Mouse (Mus musculus) spleen, adult 18-20 months (tissue): ENCODE results near the gene Serp2.

ENCODE experiments used
- DNase-seq, 2 experiments: peaks; one replicate each; pipeline ENCODE4 v3.0.0; 2022; ENCODE audit warnings: mixed read lengths in 2 of 2

The Serp2 gene

DNA sequence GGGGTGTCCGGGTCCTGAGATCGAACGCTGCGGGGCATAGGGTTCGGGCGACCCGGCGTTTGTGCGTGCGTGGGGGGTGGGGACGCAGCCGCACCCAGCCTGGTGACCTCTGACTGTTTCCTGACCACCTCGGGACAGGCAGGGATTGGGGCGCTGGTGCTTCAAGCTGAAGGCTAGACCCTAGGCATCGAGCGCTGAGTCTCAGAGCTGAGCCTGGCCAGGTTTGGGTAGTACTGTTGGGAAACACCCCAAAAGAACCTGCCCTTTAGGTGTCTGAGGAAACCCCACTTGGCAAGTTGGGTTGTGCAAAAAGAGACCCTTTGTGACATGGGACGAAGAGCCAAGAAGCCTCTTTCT is at the start of gene Serp2:
Gene Serp2 (minus strand): TSS at position 38 of the 357 bp plus-strand sequence.
- no peak for DNase-seq

DNA sequence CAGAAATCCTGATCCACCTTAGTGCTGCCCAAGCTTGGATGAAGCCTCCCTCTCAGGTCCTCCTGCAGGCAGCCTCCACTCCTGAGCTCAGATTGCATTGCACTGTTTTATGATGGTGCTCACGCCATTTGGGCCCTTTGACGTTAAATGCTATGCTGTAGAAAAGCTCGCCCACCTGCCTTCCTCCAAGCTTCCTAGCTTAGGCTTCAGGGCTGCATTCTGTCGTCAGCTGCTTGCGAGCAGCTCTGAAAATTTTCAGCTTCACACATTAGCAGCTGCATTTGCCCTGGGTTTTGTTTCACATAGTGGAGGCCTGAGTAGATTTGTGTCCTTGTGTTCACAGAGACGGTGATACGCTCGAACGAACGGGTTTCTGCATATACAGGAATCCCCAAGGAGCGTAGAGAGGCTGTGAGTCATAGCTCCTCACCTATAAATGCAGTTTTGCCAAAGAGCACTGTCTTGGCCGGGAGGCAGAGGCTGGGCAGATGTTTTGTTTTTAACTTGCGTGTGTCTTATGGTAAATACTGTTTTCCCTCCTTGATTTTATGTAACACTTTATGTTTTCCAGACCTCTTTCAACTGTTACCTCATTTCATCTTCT is 49.3 kb upstream of the Serp2 start:
- no peak for DNase-seq

DNA sequence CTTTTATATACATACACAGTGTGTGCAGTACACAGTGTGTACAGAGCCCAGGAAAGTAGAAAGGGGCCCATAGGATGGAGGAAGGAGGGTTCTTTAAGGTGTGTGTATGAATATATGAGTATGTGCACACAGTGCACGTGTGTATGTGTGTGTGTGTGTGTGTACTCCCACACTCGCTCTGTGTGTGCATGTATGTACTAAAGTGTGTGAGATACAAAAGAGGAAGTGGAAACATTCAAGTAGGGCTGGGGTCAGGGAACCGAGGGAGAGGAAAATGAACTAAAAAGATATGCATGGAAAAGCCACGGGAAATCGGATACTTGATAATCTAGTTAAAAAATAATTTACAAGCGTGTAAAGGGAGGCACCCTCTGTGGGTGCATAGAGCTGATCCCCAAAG is 47.3 kb upstream of the Serp2 start:
- no peak for DNase-seq

DNA sequence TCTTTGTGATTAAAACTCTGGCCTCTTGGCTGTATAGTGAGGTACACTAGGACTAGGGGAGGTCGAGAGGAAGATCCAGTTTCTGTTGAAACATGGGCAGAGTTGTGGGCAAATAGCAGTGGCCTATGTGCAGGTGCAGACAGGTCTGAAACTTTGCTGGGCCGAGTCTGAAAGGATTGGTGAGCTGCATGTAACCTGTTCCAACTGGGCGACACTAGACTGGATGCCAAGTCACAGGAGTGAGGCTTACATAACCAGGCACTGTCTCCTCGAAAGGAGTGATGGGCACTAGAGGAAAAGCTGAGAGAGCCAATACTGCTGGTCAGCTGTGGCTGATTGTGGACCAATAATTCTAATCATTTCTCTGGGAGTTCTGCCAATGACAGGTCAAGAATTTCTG is 45.0 kb upstream of the Serp2 start:
- no peak for DNase-seq

DNA sequence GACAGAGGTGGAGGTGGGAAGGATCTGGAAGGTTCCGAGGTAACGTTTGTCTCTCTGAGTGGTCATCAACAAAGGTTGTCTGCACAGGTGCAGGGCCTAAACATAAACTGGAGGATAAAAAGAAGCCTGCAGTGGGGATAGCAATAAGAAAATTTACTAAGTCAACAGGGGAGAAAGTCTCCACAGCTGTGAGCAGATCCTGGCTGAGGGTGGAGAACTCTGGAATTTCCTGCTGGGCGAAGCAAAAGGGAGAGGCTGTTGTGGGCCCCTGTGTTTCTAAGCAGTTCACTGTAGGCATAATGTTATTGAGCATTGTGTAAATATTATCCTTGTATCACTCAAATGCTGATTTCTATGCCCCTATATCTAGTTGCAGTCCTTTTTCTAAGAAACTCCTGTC is 43.7 kb upstream of the Serp2 start:
- DNase-seq, result no peak

DNA sequence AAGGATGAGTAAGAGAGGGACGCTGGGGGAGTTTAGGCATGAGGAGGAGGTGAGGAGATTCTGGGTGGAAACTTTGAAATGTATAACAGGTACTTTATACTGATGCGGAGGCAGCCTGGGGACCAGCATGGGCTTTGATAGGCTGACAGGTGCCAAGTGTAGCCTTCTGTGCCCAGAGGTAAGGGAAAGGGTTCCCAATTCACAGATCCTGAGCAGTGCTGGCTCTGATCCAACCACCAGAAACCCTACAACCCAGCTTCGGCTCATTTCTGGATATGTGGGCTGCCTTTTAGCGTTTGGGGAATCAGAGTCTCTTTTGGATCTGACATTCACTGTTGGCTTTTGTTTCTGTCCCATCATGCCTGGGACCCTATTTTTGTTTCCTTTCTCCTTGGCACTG is 43.0 kb upstream of the Serp2 start:
- no peak for DNase-seq

DNA sequence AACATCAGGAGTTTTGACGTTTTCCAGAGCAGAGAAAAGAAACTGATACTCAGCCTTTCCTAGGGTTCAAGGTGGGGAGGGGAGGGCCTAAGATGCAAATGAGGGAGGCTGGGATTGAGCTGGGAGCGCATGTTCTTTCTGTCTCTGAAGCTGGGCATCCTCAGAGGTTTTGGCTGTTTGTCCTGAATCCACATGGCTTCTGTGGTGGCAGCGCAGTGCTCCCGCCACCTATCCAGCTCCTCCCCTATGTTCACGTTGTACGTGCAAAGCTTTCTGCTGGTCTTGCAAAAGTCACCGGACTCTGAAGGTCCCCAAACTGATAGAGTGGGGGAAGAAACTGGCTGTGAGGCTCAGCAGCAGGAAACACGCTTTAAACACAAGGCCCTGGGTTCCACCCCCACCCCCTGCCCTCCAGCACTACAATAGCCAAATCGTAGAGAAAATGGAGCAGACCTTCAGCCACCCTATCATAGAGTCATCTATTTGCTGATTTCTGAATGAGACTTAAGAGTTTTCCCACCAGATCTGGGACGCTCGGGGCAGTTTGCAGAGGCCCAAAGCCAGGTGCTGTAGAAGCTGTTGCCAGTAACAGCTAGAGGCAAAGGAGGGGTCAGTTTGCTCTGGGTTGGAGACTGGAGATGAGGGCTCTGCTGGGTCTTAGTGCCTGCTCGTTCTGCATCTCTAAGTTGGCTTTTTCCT is 42.0 kb upstream of the Serp2 start:
- no peak for DNase-seq

DNA sequence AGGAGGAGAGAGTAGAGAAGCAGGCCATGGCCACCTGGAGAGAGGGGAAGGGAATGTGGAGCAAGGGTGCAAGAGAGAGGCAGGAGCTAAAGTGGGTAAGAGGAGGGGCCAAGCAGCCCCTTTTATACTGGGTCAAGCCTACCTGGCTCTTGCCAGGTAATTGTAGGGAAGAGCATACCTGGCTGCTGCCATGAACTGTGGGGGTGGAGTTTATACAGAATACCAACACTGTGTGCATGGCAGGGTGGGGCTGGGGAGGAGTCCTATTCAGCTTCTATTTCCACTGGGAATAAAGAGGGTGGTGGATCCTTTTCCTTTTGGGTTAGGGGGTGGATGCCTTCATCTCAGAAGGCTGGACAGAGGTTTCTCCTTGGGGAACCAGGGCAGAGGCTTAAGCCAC is 41.1 kb upstream of the Serp2 start:
- DNase-seq, result no peak

DNA sequence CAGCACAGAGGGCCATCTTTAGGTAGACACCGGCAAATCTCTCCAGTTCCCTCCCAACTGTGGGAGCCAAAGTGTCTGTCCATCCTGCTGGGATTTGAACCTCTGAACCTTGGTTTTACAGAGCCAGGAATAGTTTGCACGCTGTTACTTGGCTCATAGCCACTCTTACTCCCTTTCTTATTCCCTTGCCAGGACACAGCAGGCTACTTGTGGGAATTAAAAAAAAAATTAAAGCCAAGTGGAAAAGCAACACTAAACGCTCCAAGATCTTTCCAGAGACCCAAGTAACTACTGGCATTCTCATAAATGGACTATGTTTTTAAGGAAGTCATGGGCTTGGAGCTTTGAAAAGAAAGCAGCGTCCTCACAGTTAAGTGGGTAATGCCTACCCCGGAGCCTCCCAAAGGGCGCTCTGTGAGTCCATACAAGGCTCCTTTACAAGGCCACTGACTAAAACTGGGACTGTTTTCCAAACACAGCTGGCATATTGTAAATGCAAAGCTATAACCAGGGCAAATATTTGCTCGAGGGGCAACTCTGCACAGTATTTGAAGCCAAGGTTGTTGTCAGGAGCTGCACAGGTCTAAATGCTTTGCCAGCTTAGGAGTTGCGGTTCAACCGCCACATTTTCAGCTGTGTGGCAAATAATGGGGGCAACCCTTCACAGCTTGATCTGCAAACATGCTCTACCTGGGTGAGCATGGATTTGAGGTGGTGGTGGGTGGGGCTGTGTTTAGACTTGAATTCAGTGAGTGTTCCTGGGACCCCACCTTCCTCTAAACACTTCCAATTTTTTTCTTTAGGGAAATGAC is 38.6 kb upstream of the Serp2 start:
- DNase-seq, result no peak

DNA sequence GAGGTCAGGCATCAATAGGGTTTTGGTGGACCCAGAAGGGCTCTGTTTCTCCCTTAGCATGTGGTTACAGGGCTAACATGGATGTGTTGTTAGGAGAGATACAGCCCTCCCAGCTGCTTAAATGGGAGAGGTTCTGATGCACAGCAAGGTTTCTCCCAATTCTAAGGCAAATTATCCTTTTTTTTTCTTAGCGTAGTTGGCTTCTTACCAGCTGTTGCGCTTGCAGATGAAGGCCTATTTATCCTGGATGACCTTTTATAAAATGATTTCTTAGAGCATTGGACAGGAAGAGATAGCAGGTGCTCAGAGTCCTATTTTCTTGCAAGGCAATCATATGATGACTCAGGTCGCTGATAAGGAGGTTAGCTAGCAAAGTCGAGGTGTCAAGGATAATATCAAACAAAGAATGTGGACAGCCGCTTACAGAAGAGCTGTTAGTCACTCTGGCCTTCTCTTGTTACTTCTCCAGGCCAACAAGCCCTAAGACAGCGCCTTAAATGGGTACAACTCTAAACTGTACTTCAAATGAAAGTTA is 37.7 kb upstream of the Serp2 start:
- no peak for DNase-seq

DNA sequence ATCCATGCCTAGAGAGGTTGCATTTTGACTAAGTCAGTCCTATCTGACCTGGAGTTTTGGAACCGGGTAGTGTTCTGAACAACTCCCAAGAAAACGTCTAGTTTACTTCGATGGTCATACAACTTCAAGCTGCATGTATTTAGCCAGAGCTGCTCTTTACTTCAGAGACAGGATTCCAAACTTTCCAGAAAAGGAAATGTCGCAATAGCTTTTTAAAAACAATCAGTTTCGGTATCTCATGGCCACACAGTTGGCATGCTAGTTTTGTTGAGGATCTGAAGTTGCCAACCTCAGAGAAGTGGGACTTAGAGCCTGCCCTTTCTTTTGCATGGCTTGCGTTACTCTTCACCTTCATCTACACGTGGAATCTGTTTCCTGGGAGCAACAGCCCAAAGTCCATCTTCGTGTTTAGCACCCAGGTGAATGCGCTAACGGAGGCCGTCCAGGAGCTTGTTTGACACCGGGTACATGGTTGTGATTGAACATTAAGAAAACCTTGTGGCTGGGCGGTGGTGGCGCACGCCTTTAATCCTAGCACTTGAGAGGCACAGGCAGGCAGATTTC is 37.0 kb upstream of the Serp2 start:
- DNase-seq, result no peak

DNA sequence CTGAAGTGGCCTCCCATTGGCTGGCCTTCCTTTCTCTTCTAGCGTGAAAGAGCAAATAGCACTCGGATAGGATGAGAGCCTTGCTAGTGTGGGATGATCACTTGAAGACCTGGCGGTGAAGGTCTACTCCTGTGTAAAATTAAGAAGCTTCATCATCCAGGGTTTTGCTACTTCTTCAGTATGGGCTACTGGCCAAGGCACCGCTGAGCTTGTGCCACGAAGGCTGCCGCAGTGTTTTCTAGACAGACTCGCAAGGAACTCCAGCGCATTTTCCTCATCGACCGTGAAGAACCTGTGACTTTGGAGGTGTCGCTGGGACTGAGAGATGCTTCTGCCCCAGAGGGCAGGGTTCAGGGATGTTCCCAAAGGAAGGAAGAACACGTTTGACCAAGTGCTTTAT is 36.0 kb upstream of the Serp2 start:
- DNase-seq, result no peak

DNA sequence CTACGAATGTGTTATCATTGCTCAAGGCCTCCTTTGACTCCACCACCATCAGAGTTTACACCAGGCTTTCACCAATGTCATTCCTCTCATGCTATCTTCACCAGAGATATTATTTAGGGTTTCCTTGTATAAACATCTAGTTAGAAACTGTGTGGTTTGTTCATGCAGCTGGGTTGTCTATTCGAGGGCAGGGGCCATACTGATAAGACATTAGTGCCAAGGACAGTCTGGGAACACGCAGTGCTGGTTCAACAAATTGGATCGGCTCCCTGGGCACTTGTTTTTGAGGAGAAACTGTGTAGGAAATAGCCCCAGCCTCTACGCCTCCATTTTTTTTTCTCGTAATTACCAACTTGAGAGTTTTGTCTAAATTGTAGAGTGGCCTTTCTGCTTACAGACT is 35.4 kb upstream of the Serp2 start:
- no peak for DNase-seq

DNA sequence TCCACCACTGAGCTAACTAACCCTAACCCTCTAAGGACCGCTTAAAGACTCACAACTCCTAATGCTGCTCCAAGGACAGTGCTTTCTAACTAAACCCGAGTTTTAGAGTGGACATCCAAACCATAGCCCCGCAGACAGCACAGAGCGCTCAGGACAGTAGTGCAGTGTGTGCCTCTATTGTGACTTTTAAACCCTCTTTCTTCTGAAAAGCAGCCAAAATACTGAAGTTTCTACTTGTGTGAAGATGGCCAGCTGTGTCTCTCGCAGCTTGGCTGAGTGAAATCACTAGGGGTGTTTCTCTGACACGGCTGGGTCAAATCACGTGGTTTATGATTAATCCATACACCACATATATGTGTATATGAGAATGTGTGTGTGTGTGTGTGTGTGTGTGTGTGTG is 33.4 kb upstream of the Serp2 start:
- no peak for DNase-seq

DNA sequence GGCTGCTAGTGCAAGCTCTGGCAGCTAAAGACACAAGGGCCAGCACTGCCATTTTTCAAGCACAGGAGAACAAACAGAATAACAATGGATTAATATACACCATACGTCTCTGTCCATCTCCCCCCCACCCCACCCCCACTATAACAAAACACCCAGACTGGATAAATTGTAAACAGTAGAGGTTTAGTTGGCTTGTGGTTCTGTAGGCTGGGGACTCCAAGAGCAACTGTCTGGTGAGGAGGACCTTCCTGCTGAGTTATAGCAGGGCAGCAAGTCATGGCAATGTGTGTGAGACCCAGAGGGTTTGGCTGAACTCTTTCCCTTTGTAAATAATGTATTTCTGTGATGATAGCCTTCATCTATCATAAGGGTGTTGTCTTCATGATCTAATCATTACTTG is 33.0 kb upstream of the Serp2 start:
- no peak for DNase-seq

DNA sequence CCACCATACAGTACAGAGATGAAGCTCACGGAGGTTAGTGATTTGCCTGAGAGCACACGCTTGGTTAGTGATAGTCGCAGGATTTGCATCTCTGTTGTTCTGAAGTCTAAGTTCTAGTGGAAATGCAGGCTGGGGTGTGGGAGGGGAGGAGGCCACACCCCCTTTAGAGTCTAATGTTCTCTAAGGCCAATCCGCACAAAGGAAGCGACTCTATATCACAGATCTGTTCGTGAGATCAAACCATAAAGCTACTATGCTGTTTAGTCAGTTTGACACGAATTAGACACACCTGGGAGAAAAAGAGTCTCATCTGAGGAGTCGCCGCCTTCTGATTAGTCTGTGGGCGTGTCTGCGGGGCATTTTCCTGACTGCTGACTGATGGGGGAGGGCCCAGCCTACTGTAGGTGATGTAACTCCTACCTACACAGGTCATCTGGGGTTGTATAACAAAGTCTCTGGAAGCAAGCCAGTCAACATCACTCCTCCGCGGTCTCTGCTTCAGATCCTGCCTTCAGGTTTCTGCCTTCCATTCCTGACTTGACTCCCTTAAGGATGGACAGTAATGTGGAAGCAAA is 29.2 kb upstream of the Serp2 start:
- DNase-seq, result no peak

DNA sequence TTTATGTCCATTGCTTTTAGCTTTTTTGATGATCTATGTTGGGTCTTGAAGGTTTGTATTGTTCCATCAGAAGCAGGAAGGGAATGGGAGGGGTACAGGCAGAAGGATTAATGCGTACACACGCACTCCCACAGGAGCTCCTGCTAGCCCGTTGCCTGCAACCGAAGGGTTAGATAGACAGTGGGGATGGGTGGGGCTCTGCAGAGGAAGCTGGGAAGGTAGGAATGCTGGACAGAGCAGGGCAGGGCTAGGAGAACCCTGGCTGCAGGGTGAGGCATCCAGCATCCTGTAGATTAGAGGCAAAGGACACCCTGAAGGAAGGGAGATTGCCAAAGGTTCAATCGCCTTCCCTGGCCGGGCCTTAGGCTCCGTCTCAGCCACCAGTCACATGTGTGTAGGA is 27.3 kb upstream of the Serp2 start:
- DNase-seq, result no peak

DNA sequence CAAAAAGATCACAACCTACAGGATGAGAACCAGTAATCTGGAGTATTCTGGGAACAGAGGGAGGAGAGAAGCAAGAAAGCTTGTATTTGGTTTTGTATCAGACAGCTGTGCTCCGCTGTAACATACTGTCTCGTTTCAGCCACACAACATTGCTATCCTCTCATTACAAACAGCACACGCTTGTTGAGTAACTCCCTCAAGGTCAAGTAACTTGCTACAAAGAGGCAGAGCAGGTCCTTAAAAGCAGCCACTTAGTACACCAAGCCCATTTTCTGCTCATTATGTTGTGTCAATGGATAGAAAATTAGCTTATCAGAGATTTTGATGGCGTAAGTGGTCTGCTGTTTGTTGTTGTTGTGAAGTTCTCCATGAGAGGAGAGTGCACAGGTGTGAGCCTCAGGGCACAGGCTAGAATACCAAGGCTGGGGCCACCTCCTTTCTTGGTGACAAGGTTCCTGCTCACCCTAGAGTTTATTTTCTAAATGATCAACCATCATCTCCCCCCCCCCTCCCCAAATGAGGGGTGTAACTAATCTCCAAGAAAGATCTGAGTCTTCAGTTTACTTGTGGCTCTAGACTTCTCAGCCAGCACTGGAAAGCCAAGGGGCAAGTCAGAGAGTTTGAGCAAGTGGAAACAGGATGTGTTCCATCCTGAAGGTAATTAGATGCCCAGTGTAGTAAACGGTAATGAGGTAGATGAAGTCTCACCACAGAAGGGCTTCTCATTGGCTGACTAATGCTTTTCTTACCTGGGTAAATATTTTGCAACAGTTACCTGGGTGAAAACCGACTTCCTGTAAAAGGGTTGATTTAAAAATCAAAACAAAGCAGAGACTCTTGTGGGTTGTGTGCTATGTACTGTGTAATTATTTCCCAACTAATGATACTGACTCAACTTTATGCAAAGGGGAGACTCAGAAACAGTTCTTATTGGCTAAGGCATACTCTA is 25.6 kb upstream of the Serp2 start:
- no peak for DNase-seq

DNA sequence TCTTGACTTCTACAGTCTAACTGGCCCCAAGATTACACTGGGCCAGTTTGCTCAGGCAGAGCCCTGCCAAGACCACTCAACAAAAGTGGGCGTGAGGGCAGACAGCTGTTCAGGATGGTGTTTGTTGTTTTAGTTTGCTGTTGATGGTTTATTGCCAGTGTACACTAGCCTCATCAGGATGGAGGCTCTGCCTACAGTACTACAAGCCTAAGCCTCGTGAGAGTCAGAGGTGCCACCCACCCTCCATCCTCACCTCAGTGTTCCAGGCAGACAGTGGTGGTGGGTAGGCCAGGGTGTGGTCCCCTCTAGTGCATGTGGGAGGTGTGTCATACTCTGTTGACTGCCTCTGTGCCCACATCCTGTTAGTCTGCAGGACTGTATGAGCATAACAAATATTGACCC is 23.0 kb upstream of the Serp2 start:
- DNase-seq, result peak in 1 of 2 experiments; percentile 43

DNA sequence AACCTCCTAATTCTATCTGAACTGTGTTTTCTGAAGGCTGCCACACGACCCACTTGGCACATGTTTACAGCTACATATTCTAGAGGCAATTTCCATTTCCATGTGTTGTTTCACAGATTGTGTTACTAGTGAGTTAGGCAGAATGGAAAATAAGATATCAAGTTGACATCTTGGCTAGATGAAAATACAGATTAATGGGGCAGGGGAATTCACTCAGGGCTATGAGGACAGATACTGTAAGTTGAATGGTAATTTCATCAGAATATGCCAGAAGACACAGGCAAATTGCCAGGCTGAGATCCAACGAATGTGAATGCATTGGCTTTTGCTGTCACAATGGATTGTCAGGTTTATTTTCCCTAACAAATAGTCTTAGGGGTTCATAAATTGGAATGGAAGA is 21.2 kb upstream of the Serp2 start:
- no peak for DNase-seq

DNA sequence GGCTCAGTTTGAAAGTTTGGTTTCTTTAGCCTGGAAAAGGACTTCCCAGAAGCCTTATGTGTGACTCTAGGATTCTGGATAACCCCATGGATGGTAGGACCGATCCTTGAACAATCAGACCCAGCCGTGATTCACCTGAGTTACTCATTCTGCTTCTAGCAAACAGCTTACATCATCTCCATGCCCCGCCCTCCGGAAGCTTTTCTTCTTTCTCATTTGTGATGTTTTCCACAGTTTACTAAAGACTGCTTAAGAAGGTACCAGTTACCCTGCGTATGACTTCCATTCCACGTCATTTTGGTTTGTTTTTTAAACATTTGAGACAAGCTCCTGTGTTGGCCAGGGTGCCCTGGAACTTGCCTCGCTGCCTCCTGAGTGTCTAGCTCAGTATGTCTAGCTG is 13.6 kb upstream of the Serp2 start:
- no peak for DNase-seq
